8 mouse cellular contexts compared by ENCODE assay signal in genomic region chr7:105581959-105582358, GRCm38 (mm10). TPM values are rescaled to one million over a fixed set of nuclear protein-coding genes. Genes with fewer than 3 reads are reported as not detected.
A peak's percentile ranks its signal among the peaks of the same experiment; 100 is the strongest.
DNase-seq lines count a peak whose midpoint lies in the region; ATAC-seq and TF ChIP-seq lines count a peak whose summit lies in the region.

No protein-coding gene starts in this region.

- no peak for DNase-seq in heart, adult 18-20 months
- DNase-seq in embryonic facial prominence, embryonic 10.5 days (ENCODE audit: low spot score), result no peak
- no peak for DNase-seq in hindbrain, embryonic 11.5 days (ENCODE audit: low spot score)
- no peak for DNase-seq in liver, postnatal 0 days
- DNase-seq in right cerebral cortex, postnatal 4 days, result no peak
- no peak for DNase-seq in frontal cortex, postnatal 36 days (ENCODE audit: low spot score in 2 of 2)

- peak overlapping the region in 1 of 2 experiments; percentile 54; a peak in 2 of 4 replicates for H3K4me3 ChIP-seq in heart, embryonic 14.5 days (ENCODE audit: control insufficient read depth in 1 of 2, insufficient read depth in 1 of 2, low read depth in 1 of 2, low read length in 2 of 2)
- peak overlapping the region; percentile 76; the same call in 1 of the 2 replicates for H3K4me3 ChIP-seq in embryonic facial prominence, embryonic 10.5 days
- H3K4me3 ChIP-seq in hindbrain, embryonic 11.5 days (ENCODE audit: low read depth, low read length), result peak overlapping the region; percentile 76; the same call in 1 of the 2 replicates
- H3K4me3 ChIP-seq in liver, postnatal 0 days (ENCODE audit: low read depth, low read length), result no peak overlapping the region

- H3K27ac ChIP-seq in heart, embryonic 14.5 days (replicated peaks in 1 of 2; ENCODE audit: control insufficient read depth in 1 of 2, insufficient read depth in 1 of 2, low read depth in 2 of 2, low read length in 2 of 2), result peak overlapping the region in 1 of 2 experiments; percentile 61; a peak in 2 of 4 replicates
- 0 out of 2 replicates have a peak overlapping the region, but pooled peaks have one; percentile 93 for H3K27ac ChIP-seq in embryonic facial prominence, embryonic 10.5 days (replicated peaks)
- H3K27ac ChIP-seq in hindbrain, embryonic 11.5 days (ENCODE audit: low read depth, low read length), result peak overlapping the region; percentile 91; the same call in 1 of the 2 replicates
- no peak overlapping the region for H3K27ac ChIP-seq in liver, postnatal 0 days (ENCODE audit: low read depth)

- H3K36me3 ChIP-seq in heart, embryonic 14.5 days (ENCODE audit: control insufficient read depth, insufficient read depth, low read length), result no peaks in the 10 kb centered on the region
- H3K36me3 ChIP-seq in embryonic facial prominence, embryonic 10.5 days (replicated peaks), result no peaks in the 10 kb centered on the region
- H3K36me3 ChIP-seq in hindbrain, embryonic 11.5 days (ENCODE audit: control insufficient read depth, insufficient read depth, low read length), result no peaks in the 10 kb centered on the region
- no peaks in the 10 kb centered on the region for H3K36me3 ChIP-seq in liver, postnatal 0 days (replicated peaks; ENCODE audit: insufficient read depth, low read length)

- no peak for ATAC-seq in heart, embryonic 14.5 days (ENCODE audit: insufficient number of reproducible peaks, insufficient read depth, low FRiP score, low read depth)
- no peak for ATAC-seq in hindbrain, embryonic 11.5 days (ENCODE audit: low FRiP score)
- no peak for ATAC-seq in liver, postnatal 0 days
- ATAC-seq in inflammation-experienced regulatory T-cells, adult 6 months, result no peak

- no peaks in the 10 kb centered on the region for H3K9me3 ChIP-seq in heart, embryonic 14.5 days (ENCODE audit: control insufficient read depth, low read length)
- H3K9me3 ChIP-seq in embryonic facial prominence, embryonic 10.5 days, result no peaks in the 10 kb centered on the region
- no peaks in the 10 kb centered on the region for H3K9me3 ChIP-seq in hindbrain, embryonic 11.5 days (ENCODE audit: control insufficient read depth, low read length)
- H3K9me3 ChIP-seq in liver, postnatal 0 days (ENCODE audit: low read length), result no peaks in the 10 kb centered on the region

- H3K4me2 ChIP-seq in heart, embryonic 14.5 days (ENCODE audit: low read length), result peak overlapping the region; percentile 57
- H3K4me2 ChIP-seq in hindbrain, embryonic 11.5 days (replicated peaks; ENCODE audit: low read depth, low read length), result peak overlapping the region; percentile 41
- H3K4me2 ChIP-seq in liver, postnatal 0 days (ENCODE audit: low read depth, low read length), result peak overlapping the region; percentile 95; the same call in 1 of the 2 replicates

- 85% methylated on average over 2 of the region's 2 CpGs for WGBS in heart, embryonic 14.5 days
- 70% methylated on average over 2 of the region's 2 CpGs for WGBS in embryonic facial prominence, embryonic 10.5 days
- WGBS in hindbrain, embryonic 11.5 days, result 77% methylated on average over 2 of the region's 2 CpGs
- 81% methylated on average over 2 of the region's 2 CpGs for WGBS in liver, postnatal 0 days (ENCODE audit: insufficient replicate concordance)

- H3K27me3 ChIP-seq in heart, embryonic 14.5 days (ENCODE audit: control insufficient read depth, insufficient read depth, low read length), result no peaks in the 10 kb centered on the region
- H3K27me3 ChIP-seq in embryonic facial prominence, embryonic 10.5 days (replicated peaks; ENCODE audit: low read depth, poor library complexity, severe bottlenecking), result no peaks in the 10 kb centered on the region; the same call in 1 of the 2 replicates
- no peaks in the 10 kb centered on the region for H3K27me3 ChIP-seq in hindbrain, embryonic 11.5 days (ENCODE audit: control insufficient read depth, insufficient read depth, low read length)
- peaks cover 10% of the 10 kb centered on the region; the same call in 1 of the 2 replicates for H3K27me3 ChIP-seq in liver, postnatal 0 days (ENCODE audit: insufficient read depth, low read length)

- H3K9ac ChIP-seq in heart, embryonic 14.5 days (ENCODE audit: low read length), result peak overlapping the region; percentile 58
- peak overlapping the region; percentile 84 for H3K9ac ChIP-seq in hindbrain, embryonic 11.5 days (ENCODE audit: low read depth, low read length)
- H3K9ac ChIP-seq in liver, postnatal 0 days (replicated peaks), result no peak overlapping the region

- no peak for TF ChIP-seq CTCF in liver, postnatal 0 days (IDR thresholded peaks at IDR 0.05; ENCODE audit: low read depth)

- peaks cover 0 to 13% of the 10 kb centered on the region in 2 experiments; a peak in 2 of 4 replicates for H3K4me1 ChIP-seq in heart, embryonic 14.5 days (ENCODE audit: control insufficient read depth in 2 of 2, insufficient read depth in 2 of 2, low read length in 2 of 2)
- H3K4me1 ChIP-seq in embryonic facial prominence, embryonic 10.5 days, result peaks cover 17% of the 10 kb centered on the region
- no peaks in the 10 kb centered on the region for H3K4me1 ChIP-seq in hindbrain, embryonic 11.5 days (replicated peaks; ENCODE audit: control insufficient read depth, insufficient read depth, low read length)
- H3K4me1 ChIP-seq in liver, postnatal 0 days (ENCODE audit: insufficient read depth), result peaks cover 5% of the 10 kb centered on the region; the same call in 1 of the 2 replicates

- TF ChIP-seq EP300 in liver, postnatal 0 days (IDR thresholded peaks at IDR 0.05; ENCODE audit: low read depth), result no peak

RNA-seq across cellular contexts. Expression of gene Apbb1, which starts 0.5 kb away (rescaled TPM):
- 37.3 and 39.6 TPM in 2 replicates for polyA plus RNA-seq in heart, embryonic 14.5 days (2014; fragmentation: Nextera tagmentation; extraction: Ambion mirVana)
- total RNA-seq in heart, adult 18-20 months (2021), result 100 to 1,000 TPM; 119 to 124 TPM
- 94.9 and 104 TPM in 2 replicates for polyA plus RNA-seq in embryonic facial prominence, embryonic 10.5 days (2016; fragmentation: Nextera tagmentation; extraction: Ambion mirVana)
- 94.6 and 112 TPM in 2 replicates for polyA plus RNA-seq in hindbrain, embryonic 11.5 days (2014; fragmentation: Nextera tagmentation; extraction: Ambion mirVana)
- 0.92 and 0.94 TPM in 2 replicates for polyA plus RNA-seq in liver, postnatal 0 days (2015; fragmentation: Nextera tagmentation; extraction: Ambion mirVana)
- polyA plus RNA-seq in inflammation-experienced regulatory T-cells, adult 6 months (2017; shearing (Covaris generic)), result 10 to 100 TPM in 1 of 3 experiments, 1 to 10 TPM in 2; 2.9 to 10.5 (median 3.8) TPM

RNA-seq across cellular contexts. Expression of gene Hpx, which starts 18.0 kb away (rescaled TPM):
- 0.26 TPM in 1 of 2 replicates, not detected in the other for polyA plus RNA-seq in heart, embryonic 14.5 days (2014; fragmentation: Nextera tagmentation; extraction: Ambion mirVana)
- total RNA-seq in heart, adult 18-20 months (2021), result not detected
- polyA plus RNA-seq in embryonic facial prominence, embryonic 10.5 days (2016; fragmentation: Nextera tagmentation; extraction: Ambion mirVana), result 0.22 TPM in 1 of 2 replicates, not detected in the other
- not detected in 2 replicates for polyA plus RNA-seq in hindbrain, embryonic 11.5 days (2014; fragmentation: Nextera tagmentation; extraction: Ambion mirVana)
- polyA plus RNA-seq in liver, postnatal 0 days (2015; fragmentation: Nextera tagmentation; extraction: Ambion mirVana), result 2,004 and 2,190 TPM in 2 replicates
- not detected for polyA plus RNA-seq in inflammation-experienced regulatory T-cells, adult 6 months (2017; shearing (Covaris generic))

RNA-seq across cellular contexts. Expression of gene Smpd1, which starts 27.8 kb away (rescaled TPM):
- 60.1 and 64.2 TPM in 2 replicates for polyA plus RNA-seq in heart, embryonic 14.5 days (2014; fragmentation: Nextera tagmentation; extraction: Ambion mirVana)
- total RNA-seq in heart, adult 18-20 months (2021), result 100 to 1,000 TPM; 170 to 189 TPM
- polyA plus RNA-seq in embryonic facial prominence, embryonic 10.5 days (2016; fragmentation: Nextera tagmentation; extraction: Ambion mirVana), result 30.3 and 33.1 TPM in 2 replicates
- 51.2 and 52.5 TPM in 2 replicates for polyA plus RNA-seq in hindbrain, embryonic 11.5 days (2014; fragmentation: Nextera tagmentation; extraction: Ambion mirVana)
- polyA plus RNA-seq in liver, postnatal 0 days (2015; fragmentation: Nextera tagmentation; extraction: Ambion mirVana), result 21.6 and 24.0 TPM in 2 replicates
- 10 to 100 TPM; 15.4 to 23.7 (median 22.3) TPM for polyA plus RNA-seq in inflammation-experienced regulatory T-cells, adult 6 months (2017; shearing (Covaris generic))

RNA-seq across cellular contexts. Expression of gene Trim3, which starts 51.4 kb away (rescaled TPM):
- 22.4 and 26.3 TPM in 2 replicates for polyA plus RNA-seq in heart, embryonic 14.5 days (2014; fragmentation: Nextera tagmentation; extraction: Ambion mirVana)
- total RNA-seq in heart, adult 18-20 months (2021), result 10 to 100 TPM; 20.7 to 21.3 TPM
- 28.8 and 34.9 TPM in 2 replicates for polyA plus RNA-seq in embryonic facial prominence, embryonic 10.5 days (2016; fragmentation: Nextera tagmentation; extraction: Ambion mirVana)
- 31.2 and 34.3 TPM in 2 replicates for polyA plus RNA-seq in hindbrain, embryonic 11.5 days (2014; fragmentation: Nextera tagmentation; extraction: Ambion mirVana)
- 3.0 and 4.0 TPM in 2 replicates for polyA plus RNA-seq in liver, postnatal 0 days (2015; fragmentation: Nextera tagmentation; extraction: Ambion mirVana)
- 1 to 10 TPM in 2 of 3 experiments, under 1 TPM in 1; 0.70 to 5.4 (median 3.3) TPM for polyA plus RNA-seq in inflammation-experienced regulatory T-cells, adult 6 months (2017; shearing (Covaris generic))

RNA-seq across cellular contexts. Expression of gene Timm10b, which starts 57.9 kb away (rescaled TPM):
- polyA plus RNA-seq in heart, embryonic 14.5 days (2014; fragmentation: Nextera tagmentation; extraction: Ambion mirVana), result 169 and 182 TPM in 2 replicates
- total RNA-seq in heart, adult 18-20 months (2021), result 10 to 100 TPM; 77.9 to 82.3 TPM
- 158 and 163 TPM in 2 replicates for polyA plus RNA-seq in embryonic facial prominence, embryonic 10.5 days (2016; fragmentation: Nextera tagmentation; extraction: Ambion mirVana)
- polyA plus RNA-seq in hindbrain, embryonic 11.5 days (2014; fragmentation: Nextera tagmentation; extraction: Ambion mirVana), result 146 and 148 TPM in 2 replicates
- 117 and 121 TPM in 2 replicates for polyA plus RNA-seq in liver, postnatal 0 days (2015; fragmentation: Nextera tagmentation; extraction: Ambion mirVana)
- polyA plus RNA-seq in inflammation-experienced regulatory T-cells, adult 6 months (2017; shearing (Covaris generic)), result 100 to 1,000 TPM; 193 to 230 (median 222) TPM

Comparison
In these comparisons a context has a peak if more than half of its experiments do, and no peak if none do; other contexts are left out.
1. H3K4me2 ChIP-seq: peak in every context shown above with its lines; median percentile 95 in liver, postnatal 0 days; 57 in heart, embryonic 14.5 days; 41 in hindbrain, embryonic 11.5 days.
2. RNA of gene Hpx, which starts 18.0 kb away (polyA plus RNA-seq): 2,004 to 2,190 TPM in liver, postnatal 0 days; 0.22 TPM in embryonic facial prominence, embryonic 10.5 days, 0.26 TPM in heart, embryonic 14.5 days, not detected in hindbrain, embryonic 11.5 days and not detected in inflammation-experienced regulatory T-cells, adult 6 months; every median in the first group is over 1,000 times any median in the second.